Mouse (Mus musculus): ENCODE data around the gene Usf1.

The Usf1 gene

GRCm38 (mm10) chr1:171410947-171411484, at the start of gene Usf1:
TSS of gene Usf1 (plus strand) at chr1:171411313.
- DNase-seq (ENCODE audit: low read depth, low spot score) = peak; percentile 98

GRCm38 (mm10) chr1:171365934-171366333, 45.2 kb upstream of the Usf1 start:
- no peak for DNase-seq (ENCODE audit: low read depth, low spot score)

GRCm38 (mm10) chr1:171369845-171370556, 41.1 kb upstream of the Usf1 start, which contains the start of gene Nectin4:
TSS of gene Nectin4 (plus strand) at chr1:171370099.
- DNase-seq (ENCODE audit: low read depth, low spot score) = no peak

- DNase-seq (ENCODE audit: low read depth, low spot score) = no peak
These were observed 38.2 kb upstream of the Usf1 start for GRCm38 (mm10) chr1:171372880-171373279.

- no peak for DNase-seq (ENCODE audit: low read depth, low spot score)
These were observed 37.2 kb upstream of the Usf1 start for GRCm38 (mm10) chr1:171373946-171374345.

- no peak for DNase-seq (ENCODE audit: low read depth, low spot score)
These were observed 35.4 kb upstream of the Usf1 start for GRCm38 (mm10) chr1:171375646-171376097.

DNA sequence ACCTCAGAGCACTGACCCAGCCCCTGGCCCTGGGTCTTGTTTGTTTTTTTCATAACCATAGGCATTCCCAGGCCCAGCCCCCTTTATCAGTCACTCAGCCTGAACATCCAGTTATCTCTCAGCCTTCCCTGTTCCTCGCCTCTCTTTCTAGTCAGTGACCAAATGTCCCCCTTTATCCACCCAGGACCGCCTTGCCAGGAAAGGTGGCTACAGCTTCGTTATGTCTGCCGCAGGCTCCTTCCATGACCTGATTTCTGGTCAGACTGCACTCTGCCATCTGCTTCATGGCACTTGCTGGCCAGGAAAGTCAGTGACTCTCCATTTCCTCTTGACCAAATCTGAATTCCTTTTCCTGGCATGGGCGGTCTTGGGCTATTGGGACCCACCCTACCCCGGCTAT, 32.8 kb upstream of the Usf1 start:
- DNase-seq (ENCODE audit: low read depth, low spot score) = no peak

GRCm38 (mm10) chr1:171379935-171380599, 31.0 kb upstream of the Usf1 start:
- DNase-seq (ENCODE audit: low read depth, low spot score) = peak; percentile 88

- no peak for DNase-seq (ENCODE audit: low read depth, low spot score)
These were observed 29.0 kb upstream of the Usf1 start for GRCm38 (mm10) chr1:171382096-171382620.

DNA sequence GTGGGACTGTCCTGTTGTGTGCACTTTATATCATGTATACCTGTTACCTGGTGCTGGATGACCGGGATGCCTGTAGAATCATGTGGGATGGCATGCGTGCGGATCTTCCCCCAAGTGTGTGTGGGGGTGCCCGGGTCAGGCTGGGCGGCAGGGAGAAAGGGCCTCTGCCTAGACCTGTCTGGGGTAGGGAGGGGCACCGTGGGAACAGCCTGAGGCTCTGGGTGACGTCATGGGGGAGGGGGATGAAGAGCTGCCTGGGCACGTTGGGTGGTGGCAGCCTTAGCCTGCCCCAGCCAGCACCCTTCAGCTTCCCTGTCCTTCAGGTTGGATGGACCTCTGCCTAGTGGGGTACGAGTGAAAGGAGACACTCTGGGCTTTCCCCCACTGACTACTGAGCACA, 26.8 kb upstream of the Usf1 start:
- DNase-seq (ENCODE audit: low read depth, low spot score) = no peak

DNA sequence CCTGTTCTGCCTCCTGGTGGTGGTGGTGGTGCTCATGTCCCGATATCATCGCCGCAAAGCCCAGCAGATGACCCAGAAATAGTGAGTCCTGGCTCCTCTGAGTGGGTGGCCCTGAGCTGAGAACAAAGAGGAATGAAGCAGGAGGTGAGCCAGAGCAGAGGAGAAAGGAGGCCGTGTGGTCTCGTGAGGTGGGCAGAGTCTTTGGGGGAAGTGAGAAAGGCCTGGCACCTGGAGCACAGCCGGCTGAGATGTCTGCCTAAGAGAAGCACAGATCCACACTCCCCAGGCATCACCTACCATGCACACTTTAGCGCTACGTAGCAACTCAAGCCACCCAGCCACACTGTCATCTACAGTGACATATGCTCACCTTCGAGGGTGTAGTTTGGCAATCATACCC, 25.9 kb upstream of the Usf1 start:
- no peak for DNase-seq (ENCODE audit: low read depth, low spot score)

DNA sequence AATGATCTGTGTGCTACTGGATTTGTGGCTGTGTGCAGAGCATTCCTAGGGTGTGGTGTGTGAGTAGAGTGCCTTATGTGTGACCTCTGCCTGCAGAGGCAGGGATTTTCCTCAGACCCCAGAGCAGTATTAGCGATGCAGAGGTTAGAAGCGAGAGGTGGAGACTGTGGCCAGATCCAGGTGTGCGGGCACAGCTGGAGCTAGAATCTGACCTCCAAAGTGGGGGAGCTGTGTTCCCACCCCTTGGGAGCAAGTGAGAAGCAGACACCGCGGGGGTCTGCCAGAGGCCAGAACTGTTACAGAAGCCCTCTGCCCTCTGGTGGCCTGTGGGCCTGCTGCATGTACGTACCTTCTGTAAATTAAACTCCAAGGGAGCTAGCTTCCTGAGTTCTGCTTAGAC, 24.0 kb upstream of the Usf1 start:
- peak; percentile 69 for DNase-seq (ENCODE audit: low read depth, low spot score)

DNA sequence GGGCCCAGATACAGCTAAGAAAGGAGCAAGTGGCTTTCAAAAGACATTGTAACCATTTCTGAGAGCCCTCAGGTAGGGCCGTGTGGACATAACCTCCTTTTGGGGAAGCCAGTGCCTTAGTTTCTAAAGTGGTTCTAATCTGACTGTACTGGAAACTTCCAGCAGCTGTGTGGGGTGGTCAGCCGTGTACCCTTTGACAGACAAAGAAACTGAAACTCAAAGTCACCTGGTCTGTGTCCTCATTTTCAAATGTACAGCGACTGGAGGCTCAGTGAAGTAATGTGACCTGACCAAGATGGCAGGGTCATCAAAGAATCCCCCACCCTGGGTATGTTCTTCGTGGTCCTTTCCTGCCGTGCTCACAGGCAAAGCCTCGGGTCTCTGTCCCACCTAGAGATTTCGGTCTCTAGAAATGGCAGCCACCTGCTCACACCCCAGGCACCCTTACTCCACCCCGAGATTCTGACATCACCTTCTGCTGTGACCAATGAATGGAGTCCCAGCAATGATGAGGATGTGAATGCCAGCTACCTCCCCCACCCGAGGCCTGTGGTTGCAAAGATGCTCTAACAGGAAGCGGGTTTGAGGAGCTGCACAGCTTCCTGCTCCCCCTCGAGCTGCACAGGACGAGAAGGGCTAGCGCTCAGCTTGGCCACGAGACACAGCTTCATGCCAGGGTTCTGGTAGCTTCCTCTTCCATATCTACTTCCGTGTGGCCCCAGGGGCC, 22.6 kb upstream of the Usf1 start, which contains the start of gene Arhgap30:
TSS of gene Arhgap30 (plus strand) at position 579 of the 727 bp plus-strand sequence.
- DNase-seq (ENCODE audit: low read depth, low spot score) = peak; percentile 96

DNA sequence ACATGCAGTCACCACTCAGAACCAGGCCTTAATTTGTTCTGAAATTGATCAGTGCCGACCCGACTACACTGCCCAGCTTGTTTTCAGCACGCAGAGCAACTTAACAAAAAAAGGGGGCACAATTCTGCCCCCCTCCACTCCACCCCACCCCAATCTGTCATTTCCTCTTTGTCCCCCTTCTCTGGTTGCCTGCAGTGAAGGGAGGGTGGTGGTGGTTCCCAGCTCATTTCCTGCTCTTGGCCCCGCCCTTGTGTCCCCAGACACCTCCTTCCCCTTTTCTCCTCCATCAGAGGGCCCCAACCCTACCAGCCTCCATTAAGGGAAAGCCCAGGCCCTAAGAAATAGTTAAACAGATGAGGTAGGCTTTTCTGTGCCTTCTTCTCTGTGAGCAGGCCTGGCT, 21.0 kb upstream of the Usf1 start:
- peak; percentile 90 for DNase-seq (ENCODE audit: low read depth, low spot score)

GRCm38 (mm10) chr1:171401821-171402220, 9.3 kb upstream of the Usf1 start:
- DNase-seq (ENCODE audit: low read depth, low spot score) = no peak

- DNase-seq (ENCODE audit: low read depth, low spot score) = no peak
These were observed 8.1 kb upstream of the Usf1 start for GRCm38 (mm10) chr1:171402991-171403390.

GRCm38 (mm10) chr1:171407263-171407662, 3.9 kb upstream of the Usf1 start:
- DNase-seq (ENCODE audit: low read depth, low spot score) = no peak

DNA sequence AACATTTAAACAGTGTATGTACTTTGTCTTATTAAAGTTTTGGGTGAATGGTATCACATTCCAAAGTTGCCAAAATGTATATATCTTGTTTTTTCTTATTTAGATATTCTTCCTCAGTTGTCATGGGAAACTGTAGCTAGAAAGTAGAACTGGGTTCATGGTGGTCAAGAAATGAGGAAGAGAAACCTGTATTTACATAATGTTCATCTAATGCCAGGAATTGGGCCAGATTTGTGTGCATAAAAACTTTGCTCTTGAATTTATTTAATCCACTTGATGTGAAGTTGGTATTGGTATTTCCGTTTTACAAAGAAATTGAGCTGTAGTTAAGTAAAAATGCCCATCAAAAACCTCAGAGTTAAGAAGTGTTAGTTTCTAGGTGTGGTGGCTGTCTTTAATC, 882 bp upstream of the Usf1 start:
- DNase-seq (ENCODE audit: low read depth, low spot score) = no peak

DNA sequence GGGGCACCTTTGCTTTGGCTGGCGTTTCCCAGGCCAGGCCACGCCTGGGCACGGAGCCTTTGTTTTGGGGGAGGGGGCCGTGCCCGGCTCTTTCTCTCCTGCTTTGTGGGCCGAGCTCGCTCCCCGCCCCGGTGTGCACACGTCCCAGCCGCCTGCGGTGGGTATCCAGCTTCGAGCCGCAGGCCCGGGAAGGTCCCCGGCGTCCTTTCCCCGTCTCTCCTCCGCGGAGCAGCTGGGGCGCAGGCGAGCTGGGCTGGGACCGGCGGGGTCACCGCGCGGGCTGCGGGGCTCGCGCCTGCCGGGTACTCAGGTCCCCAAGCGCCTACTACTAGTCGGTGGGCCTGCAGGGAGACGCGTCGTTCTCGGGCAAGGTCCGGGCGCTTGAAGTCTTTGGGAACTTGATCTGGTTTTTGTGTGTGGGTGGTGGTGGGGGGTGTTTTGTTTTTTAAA, 404 bp downstream of the Usf1 start:
- no peak for DNase-seq (ENCODE audit: low read depth, low spot score)

GRCm38 (mm10) chr1:171412001-171412441, 908 bp downstream of the Usf1 start:
- DNase-seq (ENCODE audit: low read depth, low spot score) = peak; percentile 70

- peak; percentile 47 for DNase-seq (ENCODE audit: low read depth, low spot score)
These were observed 1.3 kb downstream of the Usf1 start for GRCm38 (mm10) chr1:171412446-171412845.

DNA sequence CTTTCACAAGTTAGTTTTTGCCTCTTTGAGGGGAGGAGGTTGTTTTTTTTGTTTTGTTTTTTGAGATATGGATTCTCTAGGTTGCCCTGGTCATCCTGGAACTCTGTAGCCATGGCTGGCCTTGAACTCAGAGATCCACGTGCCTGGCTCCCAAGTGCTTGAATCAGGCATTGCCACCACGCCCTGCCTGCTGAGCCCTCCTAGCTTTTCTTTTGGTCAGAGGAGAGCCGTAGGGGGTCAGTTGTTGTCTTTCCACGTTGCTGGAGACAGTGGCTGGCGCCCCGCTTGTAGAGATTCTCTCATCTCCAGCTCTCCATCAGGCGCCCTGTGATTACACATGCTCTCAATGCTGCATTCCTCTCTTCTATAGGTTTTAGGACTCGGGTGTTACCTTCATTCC, 2.5 kb downstream of the Usf1 start:
- DNase-seq (ENCODE audit: low read depth, low spot score) = no peak

Measured in CD4-positive, CD25-positive, alpha-beta regulatory T cell, adult 2 months (primary cell).